Mouse (Mus musculus): ENCODE results near the gene Cenph.
"Not testable (repeated sequence)": the region's sequence is repeated elsewhere in the genome, so short reads cannot be mapped to it uniquely, and the experiment has no call there.

The Cenph gene

GRCm38 (mm10) chr13:100775252-100776055 is at the start of gene Cenph:
Gene Cenph, minus strand, starts transcription at chr13:100775899.
- DNase-seq (ENCODE audit: low spot score in 2 of 2), result peak; percentile 74 to 81

GRCm38 (mm10) chr13:100824916-100825315 is 49.2 kb upstream of the Cenph start:
- no peak for DNase-seq (ENCODE audit: low spot score in 2 of 2)

GRCm38 (mm10) chr13:100824306-100824705 is 48.6 kb upstream of the Cenph start:
- no peak for DNase-seq (ENCODE audit: low spot score in 2 of 2)

- no peak for DNase-seq (ENCODE audit: low spot score in 2 of 2)
Measured at GRCm38 (mm10) chr13:100823863-100824262, 48.2 kb upstream of the Cenph start.

- no peak for DNase-seq (ENCODE audit: low spot score in 2 of 2)
Measured at GRCm38 (mm10) chr13:100814451-100814850, 38.8 kb upstream of the Cenph start.

GRCm38 (mm10) chr13:100805776-100806175 is 30.1 kb upstream of the Cenph start:
- DNase-seq (ENCODE audit: low spot score in 2 of 2), result no peak

GRCm38 (mm10) chr13:100797171-100797570 is 21.5 kb upstream of the Cenph start:
- no peak for DNase-seq (ENCODE audit: low spot score in 2 of 2)

- DNase-seq (ENCODE audit: low spot score in 2 of 2), result no peak
Measured at GRCm38 (mm10) chr13:100789083-100789482, 13.4 kb upstream of the Cenph start.

GRCm38 (mm10) chr13:100788057-100788456 is 12.4 kb upstream of the Cenph start:
- DNase-seq (ENCODE audit: low spot score in 2 of 2), result not testable (repeated sequence)

GRCm38 (mm10) chr13:100787316-100788010 is 11.8 kb upstream of the Cenph start:
- DNase-seq (ENCODE audit: low spot score in 2 of 2), result no peak

- DNase-seq (ENCODE audit: low spot score in 2 of 2), result peak; percentile 80 to 82
Measured at GRCm38 (mm10) chr13:100786414-100786867, 10.7 kb upstream of the Cenph start, which contains the start of gene Ccnb1. Gene Ccnb1, minus strand, starts transcription at chr13:100786570.

- no peak for DNase-seq (ENCODE audit: low spot score in 2 of 2)
Measured at GRCm38 (mm10) chr13:100785806-100786413, 10.2 kb upstream of the Cenph start.

- DNase-seq (ENCODE audit: low spot score in 2 of 2), result no peak
Measured at GRCm38 (mm10) chr13:100777491-100777890, 1.8 kb upstream of the Cenph start.

GRCm38 (mm10) chr13:100776710-100777109 is 1.0 kb upstream of the Cenph start:
- DNase-seq (ENCODE audit: low spot score in 2 of 2), result no peak

- no peak for DNase-seq (ENCODE audit: low spot score in 2 of 2)
Measured at GRCm38 (mm10) chr13:100776056-100776419, 339 bp upstream of the Cenph start.

GRCm38 (mm10) chr13:100774704-100775103 is 995 bp downstream of the Cenph start:
- no peak for DNase-seq (ENCODE audit: low spot score in 2 of 2)

- DNase-seq (ENCODE audit: low spot score in 2 of 2), result no peak
Measured at GRCm38 (mm10) chr13:100755329-100755728, 20.4 kb downstream of the Cenph start.

- DNase-seq (ENCODE audit: low spot score in 2 of 2), result no peak
Measured at GRCm38 (mm10) chr13:100754186-100754585, 21.5 kb downstream of the Cenph start.

- no peak for DNase-seq (ENCODE audit: low spot score in 2 of 2)
Measured at GRCm38 (mm10) chr13:100753011-100753410, 22.7 kb downstream of the Cenph start.

- DNase-seq (ENCODE audit: low spot score in 2 of 2), result no peak
Measured at GRCm38 (mm10) chr13:100752529-100752928, 23.2 kb downstream of the Cenph start.

- no peak for DNase-seq (ENCODE audit: low spot score in 2 of 2)
Measured at GRCm38 (mm10) chr13:100751402-100751801, 24.3 kb downstream of the Cenph start.

GRCm38 (mm10) chr13:100750799-100751198 is 24.9 kb downstream of the Cenph start:
- DNase-seq (ENCODE audit: low spot score in 2 of 2), result no peak
